Mouse (Mus musculus) skeletal muscle tissue, postnatal 0 days (tissue): Measurements from ENCODE around the gene Asf1b. TPM values are rescaled to one million over a fixed set of nuclear protein-coding genes. Genes with fewer than 3 reads are reported as not detected.

Experiments
- microRNA counts: library from miRNA; unstranded; fragments of <30 nt; microRNA quantifications from one replicate; lab custom pipeline; 2015
- microRNA-seq, 2 experiments: library from miRNA; unstranded; fragments of <30 nt; microRNA quantifications; one replicate each; pipeline ENCODE4; 2016
- polyA plus RNA-seq: library from polyadenylated mRNA; unstranded; fragments of >200 nt; fragmentation: Nextera tagmentation; extraction: Ambion mirVana; gene quantifications from 2 replicates; pipeline ENCODE4 v1.2.1, GENCODE M21; 2015

Gene Asf1b
- polyA plus RNA-seq, result 21.6 and 22.8 TPM in 2 replicates

DNA sequence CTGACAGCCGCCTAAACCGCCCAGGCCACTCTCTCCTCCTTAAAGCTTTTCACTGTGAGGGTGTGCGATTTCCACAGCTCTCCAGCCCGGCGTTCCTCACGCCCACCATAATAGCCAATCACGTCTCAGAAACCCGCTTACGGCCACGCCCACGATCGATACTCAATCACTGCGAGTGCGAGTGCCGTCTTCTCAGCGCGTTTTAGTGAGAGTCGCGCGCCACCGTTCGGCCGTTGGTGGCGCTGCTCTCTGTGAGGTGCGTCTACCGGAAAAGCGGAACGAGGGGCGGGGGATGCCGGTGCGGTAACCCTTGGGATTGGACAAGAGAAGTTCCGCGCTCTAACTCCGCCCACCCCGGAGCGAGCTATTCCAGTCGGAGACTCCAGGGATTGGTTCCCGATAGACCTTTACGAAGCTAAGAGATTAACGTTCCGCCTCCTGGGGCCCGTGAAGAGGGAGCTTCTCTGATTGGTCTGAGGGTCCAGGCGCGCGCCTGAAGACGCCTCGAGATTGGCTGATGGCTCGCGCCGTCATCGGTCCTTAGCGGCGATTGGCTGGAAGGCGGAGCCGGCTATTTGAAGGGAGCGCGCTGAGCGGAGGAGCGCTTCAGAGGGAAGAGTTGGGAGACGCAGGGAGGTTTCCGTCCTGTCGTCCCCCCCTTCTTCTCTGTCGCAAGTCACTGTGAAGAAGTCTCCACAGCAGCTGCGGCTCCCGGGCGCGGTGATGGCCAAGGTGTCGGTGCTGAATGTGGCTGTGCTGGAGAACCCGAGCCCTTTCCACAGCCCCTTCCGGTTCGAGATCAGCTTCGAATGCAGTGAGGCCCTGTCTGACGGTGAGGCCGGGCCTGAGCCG is at the start of gene Asf1b, which contains the start of gene Gm10644:
Gene Asf1b (plus strand): TSS at position 402 of the 852 bp plus-strand sequence.
Gene Gm10644 (minus strand): TSS at position 100 of the 852 bp plus-strand sequence.

DNA sequence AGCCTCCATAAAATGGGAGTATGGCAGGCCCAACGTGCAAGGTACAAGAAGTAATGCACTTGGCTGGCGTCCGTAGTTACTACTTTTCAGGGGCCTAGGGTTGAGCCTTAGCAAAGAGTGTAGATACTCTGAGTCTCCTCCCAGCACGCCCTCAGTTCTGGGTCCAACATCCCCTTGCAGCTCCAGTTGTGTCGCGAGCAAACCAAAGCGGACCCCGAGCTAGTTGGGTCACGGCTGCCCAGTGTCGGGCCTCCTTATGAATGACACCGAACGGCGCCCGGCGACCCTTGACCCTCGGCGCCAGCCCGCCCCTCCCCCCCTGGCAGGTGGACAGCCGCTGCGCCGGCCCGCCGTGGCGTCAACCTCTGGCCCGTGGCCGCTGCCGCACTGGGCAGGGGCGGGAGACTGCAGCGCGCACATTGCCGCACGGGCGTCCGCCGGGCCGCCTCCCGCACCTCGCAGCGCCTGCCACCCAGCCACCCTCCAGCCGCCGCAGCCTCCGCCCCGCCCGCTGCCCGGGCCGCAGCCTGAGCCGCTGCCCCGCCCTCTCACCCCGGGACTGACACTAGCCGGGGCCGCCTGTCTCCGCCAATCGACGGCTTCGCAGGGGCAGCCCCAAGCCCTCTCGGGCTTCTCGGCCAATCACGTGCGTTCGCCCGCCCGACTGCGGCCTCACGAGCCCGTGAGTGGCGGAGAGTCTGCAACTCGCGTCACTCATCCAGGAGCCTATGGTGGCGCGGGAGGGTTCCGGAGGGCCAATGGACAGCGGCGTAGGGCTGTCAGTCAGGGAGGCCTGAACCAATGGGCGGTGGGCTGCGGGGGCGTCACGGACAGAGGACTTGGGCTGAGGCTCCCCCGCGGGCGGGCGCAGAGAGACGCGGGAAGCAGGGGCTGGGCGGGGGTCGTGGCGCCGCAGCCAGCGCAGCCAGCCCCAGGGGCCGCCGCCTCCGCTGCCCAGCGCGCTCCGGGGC is 17.1 kb downstream of the Asf1b start, which contains the start of gene Prkaca:
Gene Prkaca (plus strand): TSS at position 844 of the 971 bp plus-strand sequence.

DNA sequence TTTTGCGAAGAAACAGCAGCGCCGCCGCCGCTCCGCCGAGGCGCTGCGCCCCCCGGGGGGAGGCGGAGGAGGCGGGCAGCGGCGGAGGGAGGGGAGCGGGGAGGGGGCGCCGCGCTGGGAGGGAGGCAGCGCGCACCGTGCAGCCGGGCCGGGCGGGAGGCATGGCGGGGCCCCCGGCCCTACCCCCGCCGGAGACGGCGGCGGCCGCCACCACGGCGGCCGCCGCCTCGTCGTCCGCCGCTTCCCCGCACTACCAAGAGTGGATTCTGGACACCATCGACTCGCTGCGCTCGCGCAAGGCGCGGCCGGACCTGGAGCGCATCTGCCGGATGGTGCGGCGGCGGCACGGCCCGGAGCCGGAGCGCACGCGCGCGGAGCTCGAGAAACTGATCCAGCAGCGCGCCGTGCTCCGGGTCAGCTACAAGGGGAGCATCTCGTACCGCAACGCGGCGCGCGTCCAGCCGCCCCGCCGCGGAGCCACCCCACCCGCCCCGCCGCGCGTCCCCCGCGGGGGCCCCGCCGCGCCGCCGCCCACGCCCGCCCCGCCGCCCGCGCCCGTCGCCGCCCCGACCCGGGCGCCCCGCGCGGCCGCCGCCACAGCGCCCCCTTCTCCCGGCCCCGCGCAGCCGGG is 42.3 kb downstream of the Asf1b start, which contains the start of gene Samd1:
Gene Samd1 (plus strand): TSS at position 162 of the 631 bp plus-strand sequence.

DNA sequence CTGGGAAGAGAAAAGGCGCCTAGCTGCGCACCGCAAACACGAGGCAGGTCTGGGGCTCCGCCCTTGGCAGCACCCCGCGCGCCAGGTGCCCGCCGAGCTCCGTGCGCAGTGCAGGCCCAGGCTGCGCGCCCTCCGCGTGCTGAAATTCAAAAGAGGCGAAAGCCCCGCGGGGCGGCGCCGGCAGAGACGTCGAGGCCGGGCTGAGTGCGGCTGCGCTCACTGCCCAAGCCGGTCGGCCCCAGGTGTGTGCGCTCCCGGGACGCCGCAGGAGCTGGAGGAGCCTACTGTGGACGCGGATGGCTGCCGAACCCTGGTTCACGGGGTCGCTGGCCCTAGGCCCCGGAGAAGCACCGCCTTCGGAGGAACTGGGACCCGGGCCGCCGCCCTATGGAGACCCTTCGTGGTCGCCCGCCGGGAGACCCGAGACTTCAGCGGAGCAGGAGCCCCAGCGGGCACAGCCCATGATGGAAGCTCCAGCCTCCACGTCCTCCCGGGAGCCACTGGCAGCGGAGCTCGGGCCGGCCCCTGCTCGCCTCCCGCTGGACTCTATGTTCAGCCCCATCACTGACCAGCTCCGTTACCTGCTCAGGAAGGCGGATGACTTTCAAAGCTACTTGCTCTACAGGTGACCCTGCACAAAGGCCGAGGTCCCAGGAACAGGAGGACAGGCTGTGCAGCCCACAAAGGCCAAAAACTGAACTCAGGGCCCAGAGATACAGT is 46.1 kb downstream of the Asf1b start, which contains the start of gene 1700067K01Rik:
Gene 1700067K01Rik (plus strand): TSS at position 222 of the 720 bp plus-strand sequence.

DNA sequence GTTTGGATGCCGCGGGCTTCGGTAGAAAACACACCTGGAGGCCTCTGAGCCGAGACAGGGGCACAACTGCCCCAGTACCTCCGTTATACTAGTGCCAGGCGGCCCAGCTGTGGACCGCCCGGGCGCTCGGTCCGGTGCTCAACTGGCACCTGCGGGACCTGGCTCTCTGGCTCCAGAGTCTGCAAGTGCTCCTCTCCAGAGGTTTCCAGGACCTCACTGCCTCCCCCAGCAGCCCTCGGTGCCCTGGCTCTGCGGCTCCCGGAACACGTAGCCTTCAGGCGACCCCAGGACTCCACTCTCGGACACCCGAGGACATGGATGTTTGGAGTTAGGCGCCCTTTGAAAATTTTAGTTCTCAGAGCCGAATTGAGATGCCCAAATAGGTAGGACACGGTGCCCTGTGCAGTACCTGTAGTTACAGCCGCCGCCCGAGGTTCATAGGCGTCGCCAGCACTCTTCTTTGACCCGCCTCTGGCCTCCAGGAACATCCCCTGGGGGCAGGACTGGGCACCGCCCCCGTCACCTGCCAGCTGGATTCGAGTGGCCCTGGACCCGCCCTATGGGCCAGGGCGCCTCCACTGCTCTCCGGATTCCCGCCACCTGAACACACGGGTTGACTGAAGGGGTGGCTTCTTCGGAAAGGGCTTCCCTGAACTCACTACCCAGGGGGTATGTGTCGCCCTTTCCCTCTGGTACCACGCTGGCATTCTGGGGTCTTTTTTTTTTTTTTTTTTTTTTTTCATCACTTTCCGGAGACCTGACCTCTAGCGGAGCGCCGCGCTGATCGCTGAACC is 56.6 kb downstream of the Asf1b start, which contains the start of gene 2210011C24Rik:
Gene 2210011C24Rik (minus strand): TSS at position 467 of the 794 bp plus-strand sequence.

MicroRNAs encoded within 50 kb of the gene (microRNA counts, 519-probe panel; counts per million panel counts)
- 296 counts per million, percentile 58 among the panel's probes with 10 or more counts for microRNA mmu-miR-1199 (lab: Ali Mortazavi, UCI)

Small RNA genes lying within 50 kb of the gene (microRNA-seq; reads per million reads assigned to microRNA genes)
- gene Gm44330 (0 reads per million in 2 experiments), gene Gm44450 (0 reads per million in 2 experiments), gene Mir1199 (0 to 0.21 reads per million in 2 experiments), gene Mir8111 (1.5 to 1.7 reads per million in 2 experiments)

Other genes starting within 250 kb of the Asf1b start
- 38.8 and 42.0 TPM in 2 replicates for gene Ddx39, start 240.3 kb upstream of the Asf1b start, polyA plus RNA-seq
- gene Adgre5, start 214.2 kb upstream of the Asf1b start, polyA plus RNA-seq, result 42.7 and 50.2 TPM in 2 replicates
- gene Adgrl1, start 55.4 kb upstream of the Asf1b start, polyA plus RNA-seq, result 3.8 and 3.9 TPM in 2 replicates
- 0.18 and 0.30 TPM in 2 replicates for gene Gm10644, start 302 bp upstream of the Asf1b start, polyA plus RNA-seq
- gene Prkaca, start 17.5 kb downstream of the Asf1b start, polyA plus RNA-seq, result 1,055 and 1,139 TPM in 2 replicates
- 2.9 and 3.0 TPM in 2 replicates for gene Samd1, start 42.2 kb downstream of the Asf1b start, polyA plus RNA-seq
- gene 1700067K01Rik, start 46.0 kb downstream of the Asf1b start, polyA plus RNA-seq, result 0.83 and 0.86 TPM in 2 replicates
- 1.5 and 1.6 TPM in 2 replicates for gene 2210011C24Rik, start 56.7 kb downstream of the Asf1b start, polyA plus RNA-seq
- gene Palm3, start 66.0 kb downstream of the Asf1b start, polyA plus RNA-seq, result 3.7 and 3.8 TPM in 2 replicates
- 0.56 and 0.69 TPM in 2 replicates for gene Il27ra, start 87.1 kb downstream of the Asf1b start, polyA plus RNA-seq
- gene Rln3, start 89.5 kb downstream of the Asf1b start, polyA plus RNA-seq, result not detected in 2 replicates
- 1.1 and 1.2 TPM in 2 replicates for gene Gm10643, start 109.6 kb downstream of the Asf1b start, polyA plus RNA-seq
- gene Rfx1, start 111.3 kb downstream of the Asf1b start, polyA plus RNA-seq, result 2.8 and 3.0 TPM in 2 replicates
- 2.7 and 3.4 TPM in 2 replicates for gene Dcaf15, start 149.3 kb downstream of the Asf1b start, polyA plus RNA-seq
- gene Podnl1, start 170.5 kb downstream of the Asf1b start, polyA plus RNA-seq, result 0.13 TPM in 1 of 2 replicates, not detected in the other
- 11.4 TPM in 2 replicates for gene Cc2d1a, start 192.4 kb downstream of the Asf1b start, polyA plus RNA-seq
- 0.61 and 0.62 TPM in 2 replicates for gene 4930432K21Rik, start 192.5 kb downstream of the Asf1b start, polyA plus RNA-seq
- 1.6 and 3.2 TPM in 2 replicates for gene Nanos3, start 229.7 kb downstream of the Asf1b start, polyA plus RNA-seq